Mouse (Mus musculus) neutrophil, adult 5-6 weeks (primary cell): ENCODE data around the gene Pgpep1. TPM values are rescaled to one million over a fixed set of nuclear protein-coding genes. Genes with fewer than 3 reads are reported as not detected.

ENCODE experiments used
- ATAC-seq: fragments of 151-379, 151-347 bp; 2 replicates; pipeline ENCODE4 v1.8.0; 2017; ENCODE audit warnings: mild to moderate bottlenecking, moderate TSS enrichment; ENCODE audit not compliant: insufficient number of reproducible peaks, poor library complexity, low FRiP score, severe bottlenecking; ENCODE audit errors: extremely low read depth
- total RNA-seq: library from RNA; stranded (forward); fragments of 200-1000 nt; gene quantifications from 2 replicates; pipeline ENCODE4 v1.2.3, GENCODE M21; 2017

Pgpep1 gene
- total RNA-seq, 1 experiment from 2014 or later, result 4.4 TPM

DNA sequence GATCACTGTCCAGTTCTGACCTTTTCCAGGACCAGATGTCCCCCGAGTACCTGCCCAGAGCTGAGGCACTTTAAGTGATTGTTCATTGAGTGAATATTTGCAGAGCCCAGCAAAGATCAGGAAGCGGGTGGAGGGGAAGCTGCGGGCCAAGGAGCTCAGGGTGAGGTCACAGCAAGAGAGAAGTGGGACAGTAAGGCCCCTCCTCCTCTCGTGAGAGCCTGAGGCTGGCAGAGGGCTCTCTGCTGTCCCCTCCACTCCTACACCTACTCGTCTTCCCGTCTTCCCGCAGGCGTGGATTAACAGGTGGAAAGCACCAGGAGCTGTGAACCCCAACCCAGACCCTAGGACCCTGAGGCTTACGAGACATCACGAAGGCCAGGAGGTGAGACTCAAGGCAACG is 43.5 kb downstream of the Pgpep1 start:
- peak; percentile 30; the same call in 1 of the 2 replicates for ATAC-seq

DNA sequence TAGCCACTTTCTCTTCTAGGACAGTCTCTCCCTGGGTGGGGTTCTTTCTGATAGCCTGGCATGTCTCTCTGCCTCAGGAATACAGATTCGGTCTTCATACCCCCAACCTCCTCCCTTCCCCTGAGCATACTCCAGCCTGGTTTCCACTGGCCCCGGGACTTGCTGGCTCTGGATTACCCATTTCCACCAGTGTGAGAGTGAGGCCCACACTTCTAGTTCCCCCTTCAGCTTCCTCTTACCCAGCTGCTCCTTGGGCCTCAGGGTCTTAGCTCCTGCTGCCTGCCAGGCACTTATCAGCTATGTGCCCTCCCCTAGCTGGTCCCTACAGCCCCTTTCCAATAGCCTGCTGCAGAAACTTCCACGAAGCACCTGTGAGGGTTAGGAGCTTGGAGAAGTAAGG is 44.3 kb downstream of the Pgpep1 start, which contains the start of gene Lrrc25:
Gene Lrrc25 (plus strand): TSS at position 262 of the 400 bp plus-strand sequence.
- ATAC-seq, result no peak

DNA sequence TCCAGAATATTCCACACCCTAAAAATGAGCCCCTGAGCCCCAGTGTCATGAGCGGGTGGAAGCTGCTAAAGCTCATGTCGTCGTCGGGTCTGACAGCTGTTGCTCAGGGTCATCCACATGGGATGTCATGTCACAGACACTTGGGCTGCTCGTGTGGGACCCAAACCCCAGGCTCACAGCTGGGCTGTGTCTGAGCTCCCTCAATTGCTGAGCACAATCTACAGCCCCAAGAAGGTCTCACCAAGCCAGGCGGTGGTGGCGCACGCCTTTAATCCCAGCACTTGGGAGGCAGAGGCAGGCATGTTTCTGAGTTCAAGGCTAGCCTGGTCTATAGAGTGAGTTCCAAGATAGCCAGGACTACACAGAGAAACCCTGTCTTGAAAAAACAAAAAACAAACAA is 44.9 kb downstream of the Pgpep1 start:
- ATAC-seq, result no peak

DNA sequence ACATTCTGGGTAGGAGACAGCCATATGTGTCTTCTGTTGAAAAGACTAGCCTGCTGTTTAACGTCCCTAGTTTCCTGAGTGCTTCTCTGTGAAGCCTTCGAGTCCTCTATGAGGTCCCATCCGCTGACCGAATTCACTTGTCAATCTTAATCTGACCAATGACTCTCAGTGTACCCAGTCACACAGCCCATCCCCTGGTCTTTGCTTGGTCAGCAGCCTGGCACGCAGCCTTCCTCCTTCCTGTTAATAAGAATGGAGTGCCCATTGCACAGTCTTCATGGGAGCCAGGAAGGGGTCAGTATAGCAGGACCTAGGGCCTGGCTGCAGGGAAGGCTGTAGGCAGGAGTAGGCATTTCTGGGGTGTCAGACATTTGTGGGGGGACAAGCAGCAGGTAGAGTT is 45.7 kb downstream of the Pgpep1 start:
- ATAC-seq, result no peak

DNA sequence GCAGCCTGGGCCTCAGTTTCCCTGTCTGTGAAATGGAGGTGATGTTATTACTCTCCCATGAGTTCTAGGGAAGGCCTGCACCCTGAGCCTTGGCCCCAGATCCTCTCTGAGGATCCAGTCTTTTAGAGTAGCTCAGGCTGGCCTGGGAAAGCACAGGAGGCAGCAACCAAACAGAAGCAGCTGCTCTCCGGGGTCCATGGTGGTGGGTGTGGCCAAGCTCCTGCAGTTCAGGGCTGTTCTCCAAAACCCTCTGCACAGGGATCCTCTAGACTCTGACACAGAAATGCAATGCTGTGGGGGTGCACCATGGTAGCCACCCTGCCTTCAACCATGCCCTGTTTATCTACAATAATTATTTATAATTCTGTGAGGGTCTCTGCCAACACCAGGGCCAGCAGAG is 46.4 kb downstream of the Pgpep1 start:
- no peak for ATAC-seq

DNA sequence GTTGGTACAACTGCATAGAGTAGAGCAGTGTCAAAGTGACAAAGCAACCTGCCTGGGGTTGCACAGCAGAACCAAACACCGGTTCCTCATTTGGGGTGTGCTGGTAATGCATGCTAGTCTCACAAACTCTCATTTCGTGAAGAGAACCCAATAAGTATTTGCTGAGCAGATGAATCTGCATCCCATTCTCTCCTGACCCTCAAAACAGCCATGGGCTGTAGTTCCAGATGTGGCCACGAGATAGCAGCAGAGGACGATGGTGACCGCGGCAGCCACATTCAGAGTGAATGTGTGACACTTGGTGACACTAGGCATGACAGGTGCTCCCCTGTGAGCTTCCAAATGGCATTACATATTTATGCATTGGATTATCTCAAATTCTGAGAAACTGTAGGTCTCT is 48.3 kb downstream of the Pgpep1 start:
- peak; percentile 57 for ATAC-seq

DNA sequence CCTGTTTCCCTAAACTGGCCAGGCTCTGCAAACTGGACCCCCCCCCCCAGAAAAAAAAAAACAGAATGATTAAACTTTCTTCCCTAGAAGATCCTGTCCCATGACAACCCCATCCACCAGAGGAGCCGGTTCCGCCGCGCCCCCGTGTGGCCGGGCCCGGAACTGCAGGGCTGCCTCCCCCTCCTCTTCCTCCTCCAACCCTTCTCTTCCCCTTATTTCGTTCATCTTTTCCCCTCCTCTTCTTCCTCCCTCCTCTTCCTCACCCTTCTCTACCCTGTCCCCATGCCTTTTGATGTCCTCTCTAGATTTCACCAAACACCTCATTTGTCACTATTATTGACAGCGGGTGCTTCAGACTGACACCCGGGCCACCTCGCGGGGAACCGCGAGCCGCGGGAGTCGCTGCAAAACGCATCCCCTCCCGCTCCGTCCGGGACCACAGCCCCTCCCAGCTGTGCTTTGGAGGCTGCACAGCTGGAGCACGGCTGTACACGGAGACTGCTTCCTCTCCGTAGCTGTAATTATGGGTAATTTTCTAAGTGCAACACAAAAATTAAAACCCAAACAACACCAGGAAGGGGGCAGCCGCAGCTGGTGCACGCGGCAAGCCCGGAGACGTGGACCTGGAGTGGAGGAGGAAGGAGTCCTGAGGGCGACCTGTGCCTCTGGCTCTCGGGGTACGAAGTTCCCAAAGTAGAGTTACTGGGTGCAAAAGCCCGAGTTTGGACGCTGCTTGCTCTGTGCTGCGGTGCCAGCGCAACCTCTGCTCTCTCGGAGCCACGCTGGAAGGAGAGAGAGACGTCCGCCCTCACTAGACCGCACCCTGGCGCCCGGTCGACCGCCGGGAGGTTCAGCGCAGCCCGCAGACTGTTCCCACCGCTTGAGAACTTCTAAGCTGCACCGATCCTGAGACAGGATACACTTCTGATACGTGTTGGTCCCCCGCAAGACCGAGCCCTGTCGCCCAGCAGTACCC is 49.1 kb downstream of the Pgpep1 start:
- no peak for ATAC-seq

DNA sequence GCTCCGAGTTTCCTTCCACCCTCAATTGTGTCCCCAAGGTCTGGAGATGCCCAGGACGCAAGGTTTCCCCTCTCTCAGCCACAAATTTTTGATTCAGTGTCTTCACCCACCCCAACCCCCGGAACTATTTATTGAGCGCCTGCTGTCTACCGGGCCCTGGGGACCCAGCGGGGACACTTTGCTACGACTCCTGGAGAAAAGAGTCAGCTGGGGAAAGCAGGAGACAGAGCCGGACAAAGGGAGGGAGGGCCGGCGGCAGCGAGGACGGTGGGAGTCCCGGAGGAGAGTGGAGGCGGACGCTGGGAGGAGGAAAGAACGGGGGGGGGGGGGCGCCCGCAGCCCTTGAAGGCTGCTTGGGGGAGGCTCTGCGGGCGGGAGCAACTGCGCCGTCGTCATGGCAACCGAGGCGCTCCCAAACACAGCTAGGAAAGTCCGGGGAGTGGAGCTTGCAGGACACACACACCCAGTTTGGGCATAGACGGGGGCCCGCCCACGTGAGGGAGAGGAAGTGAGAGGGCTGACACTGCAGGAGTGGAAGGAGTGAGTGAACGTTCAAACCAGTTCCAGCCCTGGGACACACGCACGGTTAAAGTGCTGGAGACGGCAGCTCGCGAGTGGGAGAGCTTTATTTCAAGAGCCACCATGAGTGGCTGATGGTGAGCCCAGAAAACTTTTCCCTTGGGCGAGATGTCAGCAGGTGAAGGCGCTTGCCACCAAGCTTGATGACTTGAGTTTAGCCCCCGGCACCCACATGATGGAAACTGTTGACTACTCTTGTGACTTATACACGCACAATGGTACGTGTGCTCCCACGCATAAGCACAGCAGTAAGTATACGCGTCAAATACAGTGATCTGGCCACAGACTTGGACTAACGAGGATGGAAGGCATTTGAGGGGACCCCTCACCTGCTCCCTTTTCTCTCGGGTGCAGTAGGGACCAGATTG is 50.1 kb downstream of the Pgpep1 start:
- ATAC-seq, result peak; percentile 74

DNA sequence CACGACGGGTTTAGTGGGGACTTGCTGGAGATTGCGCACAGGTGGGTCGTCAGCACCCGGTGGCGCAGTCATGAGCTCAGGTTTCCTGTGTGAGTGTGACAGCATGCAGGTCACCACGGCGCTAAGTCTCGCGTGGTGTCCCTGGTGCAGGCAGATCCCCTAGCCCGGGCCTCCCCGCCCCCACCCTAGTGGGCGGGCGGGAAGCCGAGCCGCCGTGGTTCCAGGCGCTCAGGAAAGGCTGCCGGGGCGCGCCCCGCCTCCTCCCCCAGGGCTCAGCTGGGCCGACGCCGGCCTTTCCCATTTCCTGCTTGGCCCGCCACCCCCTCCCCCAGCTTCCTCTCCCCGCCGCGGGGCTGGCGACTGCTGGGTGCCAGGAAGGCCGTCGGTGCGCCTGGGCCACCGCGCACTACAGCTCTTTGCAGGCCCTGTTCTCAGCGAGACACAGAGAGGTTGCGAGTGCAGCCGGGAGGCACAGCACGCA is 50.8 kb downstream of the Pgpep1 start:
- peak; percentile 37 for ATAC-seq

DNA sequence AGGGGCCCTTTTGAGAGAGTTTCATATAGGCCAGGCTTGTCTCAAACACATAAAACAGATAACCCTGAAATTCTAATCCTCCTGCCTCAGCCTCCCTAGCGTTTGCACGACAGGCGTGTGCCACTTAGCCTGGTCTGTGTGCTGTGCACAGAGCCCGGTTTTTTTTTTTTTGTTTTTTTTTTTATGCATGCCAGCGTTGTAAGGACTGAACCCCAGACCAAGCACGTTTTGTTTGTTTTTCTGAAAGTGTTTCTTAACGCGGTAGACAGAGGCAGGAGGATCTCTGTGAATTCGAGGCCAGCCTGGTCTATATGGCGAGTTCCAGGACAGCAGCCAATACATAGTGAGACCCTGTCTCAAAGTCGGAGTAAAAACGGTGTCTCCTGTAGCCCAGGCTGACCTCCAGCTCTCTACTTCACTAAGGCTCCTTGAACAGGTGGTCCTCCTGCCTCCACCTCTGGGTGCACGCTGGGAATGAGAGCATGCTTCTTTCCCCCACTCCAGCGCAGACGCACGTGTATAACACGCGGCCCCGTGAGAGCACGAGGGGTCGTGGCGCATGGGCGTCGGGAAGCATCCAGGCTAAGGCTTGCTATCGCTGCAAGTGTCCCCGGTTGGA is 51.3 kb downstream of the Pgpep1 start, which contains the start of gene Ssbp4:
Gene Ssbp4 (minus strand): TSS at position 124 of the 619 bp plus-strand sequence.
- no peak for ATAC-seq

DNA sequence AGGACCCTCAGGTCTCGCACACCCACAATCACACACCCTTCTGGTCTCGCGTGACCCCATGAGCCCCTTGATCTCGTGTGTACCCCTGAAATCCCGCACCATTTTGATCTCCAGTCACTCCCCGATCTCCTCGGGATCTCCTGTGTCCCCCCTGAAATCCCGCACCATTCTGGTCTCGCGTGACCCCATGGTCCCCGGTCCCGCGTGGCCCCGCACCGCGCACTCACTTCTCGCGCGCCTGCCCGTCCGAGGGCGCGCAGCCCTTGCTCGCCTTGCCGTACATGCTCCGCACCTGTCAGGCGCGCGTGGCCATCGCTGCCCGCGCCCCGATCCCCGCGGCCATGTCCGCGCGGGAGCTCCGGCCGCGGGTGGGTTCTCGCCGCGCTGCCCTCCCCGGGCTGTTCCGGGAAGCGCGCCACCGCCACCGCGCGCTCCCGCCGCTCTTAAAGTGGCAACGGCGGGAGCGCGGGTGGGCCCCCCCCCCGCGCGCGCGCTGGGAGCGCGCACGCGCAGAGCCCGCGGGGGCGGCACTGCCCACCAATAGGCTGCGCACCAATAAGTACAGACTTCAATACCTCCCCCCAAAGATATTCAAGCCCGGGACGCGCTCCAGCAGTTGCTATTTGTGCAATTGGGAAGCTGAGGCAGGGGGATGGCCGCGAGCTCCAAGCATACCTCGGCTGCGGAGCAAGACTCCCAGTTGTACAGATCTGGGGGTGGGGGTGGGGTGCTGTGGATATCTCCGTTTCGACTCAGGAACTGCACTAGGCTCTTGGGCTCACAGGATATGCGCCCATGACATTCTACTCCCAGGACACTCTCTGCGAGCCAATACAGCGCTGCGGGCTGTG is 52.1 kb downstream of the Pgpep1 start:
- no peak for ATAC-seq

DNA sequence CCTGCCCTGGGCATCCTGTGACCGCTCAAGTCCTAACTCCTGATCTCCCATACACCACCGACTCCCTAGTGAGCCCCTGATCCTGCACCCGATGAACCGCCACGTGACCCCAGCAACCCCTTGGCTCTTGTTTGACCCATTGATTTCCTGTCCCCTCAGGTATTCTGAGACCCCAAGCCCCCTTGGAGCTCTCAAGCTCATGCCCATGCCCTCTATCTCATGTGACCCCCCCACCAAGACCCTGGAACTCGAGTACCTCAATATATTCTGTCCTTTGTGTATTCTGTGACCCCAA is 52.6 kb downstream of the Pgpep1 start:
- ATAC-seq, result no peak

DNA sequence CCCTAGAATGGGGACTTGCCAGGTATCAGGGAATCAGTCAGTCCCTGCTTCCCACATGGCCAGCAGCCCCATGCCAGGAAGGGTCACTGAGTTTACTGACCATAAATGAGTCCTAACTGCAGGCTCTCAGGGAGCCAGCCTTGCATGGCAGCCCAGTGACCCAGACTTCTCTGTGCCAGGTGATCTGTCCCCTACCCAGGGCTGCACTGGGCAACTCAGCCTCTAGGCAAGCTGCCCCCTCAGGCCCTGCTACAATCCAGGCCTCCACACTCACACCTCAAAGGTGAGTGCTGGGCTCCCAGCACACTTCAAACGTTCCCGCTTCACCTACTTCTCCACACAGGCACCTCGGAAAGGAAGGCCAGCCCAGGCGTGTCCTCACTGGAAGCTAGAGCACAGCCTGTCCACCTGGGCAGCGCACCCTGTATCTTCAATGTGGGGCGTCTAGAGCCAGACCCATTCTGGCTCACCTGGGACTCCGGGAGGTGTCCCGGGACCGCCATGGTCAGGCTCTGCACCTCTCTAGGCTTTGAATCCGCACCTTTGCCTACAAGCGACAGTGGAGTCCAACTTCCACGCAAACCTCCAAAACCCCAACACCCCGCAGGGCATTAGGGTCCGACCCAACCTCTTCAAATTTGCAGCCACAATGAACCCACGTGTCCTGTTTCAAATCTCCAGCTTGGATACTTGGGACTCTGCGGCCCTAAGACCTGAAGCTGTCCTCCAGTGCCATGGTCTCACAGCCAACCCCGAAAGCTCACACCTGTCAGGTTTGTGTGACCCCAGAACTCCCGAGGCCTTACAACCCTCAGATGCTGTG is 53.2 kb downstream of the Pgpep1 start:
- no peak for ATAC-seq

DNA sequence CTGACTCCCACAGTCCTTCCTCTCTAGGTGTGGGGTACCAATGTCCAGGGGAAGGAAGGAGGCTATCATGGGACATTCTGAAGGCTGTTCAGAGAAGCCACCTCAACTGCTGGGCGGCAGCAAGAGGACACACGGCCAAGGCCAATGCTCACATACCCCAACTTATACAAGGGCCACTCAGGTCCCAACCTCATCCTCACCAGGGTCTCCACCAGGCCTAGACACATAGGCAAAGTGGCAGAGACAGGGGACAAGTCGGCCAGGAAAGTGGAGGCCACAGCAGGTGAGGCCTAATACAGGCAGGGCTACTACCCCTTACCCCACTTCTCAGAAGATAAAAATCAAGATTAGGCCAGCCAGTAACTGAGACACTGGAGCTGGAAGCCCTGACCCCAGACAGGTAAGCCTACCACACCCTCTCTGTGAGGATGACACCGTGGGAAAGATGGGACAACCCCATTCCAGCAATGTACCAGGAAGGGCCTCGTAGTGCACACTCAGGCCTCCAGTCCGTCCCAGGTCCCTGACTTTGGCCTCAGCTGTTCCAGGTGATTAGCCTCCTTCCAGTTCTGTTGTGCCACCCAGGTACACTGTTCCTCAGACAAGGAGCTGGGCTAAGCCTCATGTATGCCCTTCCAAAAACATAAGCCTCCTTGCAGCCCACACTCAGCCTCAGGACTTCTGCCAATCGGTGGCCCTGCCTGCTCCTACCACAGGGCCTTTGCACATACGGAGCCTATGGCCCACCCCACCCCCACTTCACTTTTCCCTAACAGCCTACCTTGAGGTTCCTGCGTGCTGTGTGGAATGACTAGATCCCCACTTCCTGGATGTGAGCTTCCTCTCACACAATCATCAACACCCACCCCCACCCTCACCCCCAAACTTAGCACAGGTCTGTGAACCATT is 54.1 kb downstream of the Pgpep1 start:
- no peak for ATAC-seq

DNA sequence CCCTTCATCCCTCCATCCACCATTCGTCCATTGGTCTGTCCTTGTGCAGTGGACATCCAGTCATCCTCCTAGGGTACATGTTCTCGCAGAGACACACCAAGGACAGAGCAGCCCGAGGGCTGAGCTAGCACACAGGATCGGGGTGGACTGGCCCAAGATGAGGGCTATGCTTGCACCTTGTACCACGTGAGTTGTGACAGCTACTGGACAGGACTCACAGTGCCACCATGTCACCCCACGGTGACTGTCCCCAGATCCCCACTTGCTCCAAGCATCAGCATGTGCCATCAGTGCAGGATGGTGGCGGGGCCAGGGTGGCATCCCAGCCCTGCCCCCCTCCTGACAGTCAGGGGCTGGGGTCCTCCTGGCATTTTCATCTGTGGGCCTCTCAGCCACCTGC is 55.6 kb downstream of the Pgpep1 start:
- ATAC-seq, result no peak

DNA sequence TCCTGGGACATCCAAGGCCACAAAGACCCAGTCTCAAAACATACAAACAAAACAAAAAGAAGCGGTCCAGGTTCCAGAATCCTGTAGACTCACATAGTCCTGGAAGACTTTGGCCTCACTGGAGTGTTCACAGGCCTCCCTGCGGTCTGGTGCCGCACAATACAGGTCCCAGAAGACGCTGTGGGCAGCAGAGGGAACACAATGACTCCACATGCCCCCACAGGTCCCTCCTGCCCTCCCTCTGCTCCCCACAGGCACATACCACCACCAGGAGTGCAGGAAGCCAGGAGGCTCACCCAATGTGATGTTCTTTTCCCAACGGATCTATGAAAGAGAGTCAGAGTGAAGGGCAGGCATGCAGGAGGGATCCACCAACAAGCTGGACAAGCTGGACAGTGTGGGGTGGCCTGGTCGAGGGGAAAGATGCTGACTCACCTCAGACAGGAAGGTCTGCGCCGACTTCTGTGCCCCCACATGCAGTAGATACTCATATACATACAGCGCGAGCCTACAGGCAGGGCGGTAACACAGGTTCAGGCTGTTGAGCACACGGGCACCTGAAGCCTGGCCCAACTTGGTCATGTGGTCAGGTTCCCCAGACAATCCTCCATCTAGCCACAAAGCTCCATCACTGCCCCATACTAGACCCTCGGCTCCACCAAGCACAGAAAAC is 57.9 kb downstream of the Pgpep1 start:
- no peak for ATAC-seq
